Mouse (Mus musculus): ENCODE data around the gene Shld1. TPM values are rescaled to one million over a fixed set of nuclear protein-coding genes. Genes with fewer than 3 reads are reported as not detected.

Gene Shld1
- polyA plus RNA-seq, 1 experiment from 2014 or later = 9.5 TPM

DNA sequence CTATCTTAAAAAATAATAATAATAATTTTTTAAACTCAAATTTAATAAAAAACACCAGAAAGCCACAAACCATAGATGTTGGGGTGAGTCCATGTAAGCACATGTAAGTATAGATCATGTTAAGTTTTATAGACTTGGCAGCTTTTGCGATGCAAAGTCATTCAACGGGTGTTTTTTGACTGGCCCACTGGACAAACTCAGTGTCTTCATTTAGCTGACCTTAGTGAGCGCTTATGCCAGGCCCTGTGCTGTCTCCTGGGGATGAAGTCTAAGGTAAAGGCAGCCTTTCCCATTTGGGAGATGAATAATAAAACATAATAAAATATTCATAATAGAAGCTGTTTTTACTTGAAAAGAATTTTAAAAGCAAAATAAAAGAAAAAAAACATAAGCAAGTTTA is 28.2 kb downstream of the Shld1 start:
- no peak overlapping the region for H3K27ac ChIP-seq
- 81% methylated on average over 3 of the region's 3 CpGs for WGBS (ENCODE audit: insufficient replicate concordance)
- no peak overlapping the region for H3K4me3 ChIP-seq
- H3K4me2 ChIP-seq = no peak overlapping the region
- 0 out of 2 replicates have a peak, but pooled peaks cover 4% of the 10 kb centered on the region for H3K4me1 ChIP-seq
- no peaks in the 10 kb centered on the region; the same call in 1 of the 2 replicates for H3K27me3 ChIP-seq (replicated peaks)
- no peaks in the 10 kb centered on the region for H3K9me3 ChIP-seq (replicated peaks)
- H3K9ac ChIP-seq = no peak overlapping the region
- no peak for ATAC-seq
- no peaks in the 10 kb centered on the region for H3K36me3 ChIP-seq

DNA sequence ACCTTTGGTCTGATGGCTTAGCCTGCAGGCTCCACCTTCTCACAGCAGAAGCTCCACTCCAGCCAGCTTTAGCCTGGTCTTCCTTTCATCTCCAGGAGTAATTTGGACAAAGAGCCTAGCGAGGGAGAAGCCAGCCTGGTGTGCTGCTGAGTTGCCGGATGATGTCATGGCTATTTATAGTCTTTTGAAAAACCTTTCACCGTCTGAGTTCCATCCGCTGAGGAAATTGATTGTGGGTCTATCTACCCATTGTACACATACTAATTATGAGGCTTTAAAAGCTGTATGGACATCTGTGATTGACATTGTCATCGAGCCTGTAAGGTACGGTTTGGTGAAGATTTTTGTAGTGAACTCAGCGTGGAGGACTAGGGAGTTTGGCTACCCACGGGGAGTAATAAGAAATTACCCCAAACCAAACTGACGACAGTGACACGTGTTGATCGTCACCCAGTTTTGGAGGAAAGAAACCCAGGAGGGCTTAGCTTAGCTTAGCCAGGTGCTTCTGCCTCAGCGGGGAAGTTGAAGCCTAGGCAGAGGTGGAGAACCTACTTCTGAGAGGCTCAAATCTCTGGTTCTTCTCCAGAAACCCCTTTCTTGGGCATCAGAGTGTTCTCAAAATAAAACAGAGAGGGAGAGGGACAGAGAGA is 28.8 kb downstream of the Shld1 start:
- H3K4me3 ChIP-seq = no peak overlapping the region
- no peaks in the 10 kb centered on the region for H3K36me3 ChIP-seq
- WGBS (ENCODE audit: insufficient replicate concordance) = 62% methylated on average over 12 of the region's 12 CpGs
- H3K27me3 ChIP-seq (replicated peaks) = no peaks in the 10 kb centered on the region; the same call in 1 of the 2 replicates
- H3K4me1 ChIP-seq = 0 out of 2 replicates have a peak, but pooled peaks cover 4% of the 10 kb centered on the region
- no peak overlapping the region for H3K4me2 ChIP-seq
- no peak overlapping the region for H3K27ac ChIP-seq
- H3K9me3 ChIP-seq (replicated peaks) = no peaks in the 10 kb centered on the region
- ATAC-seq = no peak
- H3K9ac ChIP-seq = no peak overlapping the region

DNA sequence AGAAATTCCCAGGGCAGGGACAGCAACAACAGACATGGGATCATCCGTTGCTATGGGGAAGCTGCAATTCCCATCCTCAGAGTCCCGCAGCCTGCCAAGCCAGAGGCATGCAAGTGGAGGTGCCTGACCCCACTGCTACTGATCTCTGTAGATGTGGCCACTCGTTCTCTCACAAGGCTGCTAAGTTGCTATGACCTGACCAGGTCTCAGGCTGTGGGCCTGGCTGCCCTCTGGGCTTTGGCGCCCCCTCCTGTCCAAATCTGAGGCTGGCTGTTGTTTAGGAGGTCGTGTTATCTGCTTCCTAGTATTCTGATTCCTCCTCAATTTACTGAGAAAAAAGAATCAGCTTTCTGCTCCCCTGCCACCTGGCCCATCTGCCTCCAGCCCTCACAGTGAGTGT is 29.4 kb downstream of the Shld1 start:
- WGBS (ENCODE audit: insufficient replicate concordance) = 27% methylated on average over 5 of the region's 5 CpGs
- H3K27me3 ChIP-seq (replicated peaks) = no peaks in the 10 kb centered on the region
- H3K4me1 ChIP-seq = 0 out of 2 replicates have a peak, but pooled peaks cover 6% of the 10 kb centered on the region
- no peak overlapping the region for H3K4me3 ChIP-seq
- H3K36me3 ChIP-seq = no peaks in the 10 kb centered on the region
- H3K9me3 ChIP-seq (replicated peaks) = no peaks in the 10 kb centered on the region
- H3K27ac ChIP-seq = no peak overlapping the region
- ATAC-seq = peak; percentile 68
- no peak overlapping the region for H3K9ac ChIP-seq
- H3K4me2 ChIP-seq = no peak overlapping the region

DNA sequence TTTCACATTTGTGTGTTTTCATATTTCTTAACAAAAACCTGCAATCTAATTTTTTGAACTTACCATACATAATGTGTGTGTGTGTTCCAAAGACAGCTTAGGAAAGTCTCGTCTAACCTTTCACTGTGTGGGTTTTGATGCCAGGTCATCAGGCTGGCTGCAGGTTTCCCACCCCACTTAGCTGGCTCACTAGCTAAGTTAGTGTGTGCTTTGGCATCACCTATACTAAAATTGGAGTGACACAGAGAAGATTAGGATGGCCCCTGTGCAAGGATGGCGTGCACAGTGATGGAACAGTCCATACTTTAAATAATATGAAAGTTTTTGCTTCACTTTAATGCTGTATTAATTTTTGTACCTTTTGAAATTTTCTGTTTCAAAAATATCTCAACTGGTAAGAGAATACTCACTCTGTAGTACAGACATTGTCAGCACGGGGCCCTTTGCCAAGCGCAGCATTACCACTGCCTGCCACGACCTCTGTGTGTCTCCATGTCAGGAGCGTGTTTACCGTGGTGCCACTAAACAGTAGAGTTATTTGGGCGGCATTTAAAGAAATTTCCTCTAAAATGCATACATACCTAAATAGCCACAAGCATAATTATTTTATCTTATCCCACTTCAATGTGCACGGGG is 30.3 kb downstream of the Shld1 start:
- Histone ChIP-seq H3K9me3 (replicated peaks) (no peaks in the 10 kb centered on the region), H3K27ac (no peak overlapping the region), H3K4me3 (no peak overlapping the region), H3K4me1 (peaks cover 12% of the 10 kb centered on the region; the same call in 1 of the 2 replicates), H3K4me2 (no peak overlapping the region), H3K27me3 (replicated peaks) (no peaks in the 10 kb centered on the region), H3K36me3 (no peaks in the 10 kb centered on the region), H3K9ac (no peak overlapping the region)
- WGBS (ENCODE audit: insufficient replicate concordance) = 81% methylated on average over 9 of the region's 9 CpGs
- ATAC-seq = no peak

DNA sequence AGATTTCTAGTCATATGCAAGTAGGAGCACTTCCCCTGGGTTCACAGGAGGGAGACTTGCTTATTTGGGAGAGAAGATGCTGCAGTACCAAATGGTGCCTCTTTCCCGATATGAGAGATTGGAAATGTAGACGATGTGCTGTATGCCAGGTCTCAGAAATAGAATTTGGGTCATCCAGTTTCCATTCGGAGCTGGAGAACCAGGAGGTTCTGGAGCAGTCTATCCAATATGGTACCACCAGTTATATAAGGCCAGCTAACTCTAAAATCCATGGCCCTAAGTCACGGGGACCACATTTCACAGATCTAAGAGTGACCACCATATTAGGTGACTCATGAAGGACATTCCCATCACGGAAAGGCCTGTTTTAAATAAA is 30.8 kb downstream of the Shld1 start:
- 72% methylated on average over 5 of the region's 5 CpGs for WGBS (ENCODE audit: insufficient replicate concordance)
- Histone ChIP-seq H3K4me3 (no peak overlapping the region), H3K4me1 (peaks cover 12% of the 10 kb centered on the region; the same call in 1 of the 2 replicates), H3K36me3 (no peaks in the 10 kb centered on the region), H3K9me3 (replicated peaks) (no peaks in the 10 kb centered on the region), H3K27me3 (replicated peaks) (no peaks in the 10 kb centered on the region), H3K9ac (no peak overlapping the region), H3K4me2 (no peak overlapping the region), H3K27ac (no peak overlapping the region)
- no peak for ATAC-seq

GRCm38 (mm10) chr2:132720921-132721566 is 34.3 kb downstream of the Shld1 start:
- Histone ChIP-seq H3K4me3 (no peak overlapping the region), H3K9me3 (replicated peaks) (no peaks in the 10 kb centered on the region), H3K4me1 (peaks cover 7% of the 10 kb centered on the region; the same call in 1 of the 2 replicates), H3K27me3 (replicated peaks) (no peaks in the 10 kb centered on the region), H3K9ac (no peak overlapping the region), H3K36me3 (no peaks in the 10 kb centered on the region), H3K27ac (no peak overlapping the region), H3K4me2 (no peak overlapping the region)
- ATAC-seq = no peak
- 66% methylated on average over 9 of the region's 9 CpGs for WGBS (ENCODE audit: insufficient replicate concordance)

- Histone ChIP-seq H3K36me3 (no peaks in the 10 kb centered on the region), H3K4me1 (peaks cover 7% of the 10 kb centered on the region; the same call in 1 of the 2 replicates), H3K27ac (no peak overlapping the region), H3K9me3 (replicated peaks) (no peaks in the 10 kb centered on the region), H3K4me3 (no peak overlapping the region), H3K9ac (no peak overlapping the region), H3K27me3 (replicated peaks) (no peaks in the 10 kb centered on the region), H3K4me2 (no peak overlapping the region)
- whole genome bisulfite sequencing (ENCODE audit: insufficient replicate concordance) = 88% methylated on average over 2 of the region's 2 CpGs
- ATAC-seq = no peak
Observed at GRCm38 (mm10) chr2:132721844-132722243, 35.1 kb downstream of the Shld1 start.

DNA sequence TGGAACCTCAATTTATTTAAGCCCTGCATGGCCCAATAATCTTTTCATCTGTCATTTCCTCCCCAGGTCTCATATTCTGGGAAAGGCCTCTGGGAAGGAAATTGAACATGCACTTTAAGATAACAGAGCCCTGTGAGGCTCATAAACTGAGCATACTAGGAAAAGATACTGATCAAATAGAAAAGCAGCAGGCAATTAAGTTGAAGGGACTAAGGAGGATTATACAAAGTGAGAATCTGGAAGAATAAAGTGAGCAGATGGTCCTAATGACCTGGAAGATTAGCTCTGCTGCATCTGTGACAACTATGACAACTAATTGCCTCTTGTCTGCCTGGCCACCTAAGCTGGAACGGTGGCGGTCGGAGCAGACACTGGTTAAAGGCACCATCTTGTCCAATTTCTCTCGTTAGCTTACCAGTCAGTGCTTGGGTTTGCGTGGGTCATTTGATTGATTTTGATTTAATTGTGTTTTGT is 37.3 kb downstream of the Shld1 start:
- ATAC-seq = no peak
- Histone ChIP-seq H3K4me3 (no peak overlapping the region), H3K27me3 (replicated peaks) (no peaks in the 10 kb centered on the region), H3K9ac (no peak overlapping the region), H3K4me1 (peaks cover 7% of the 10 kb centered on the region; the same call in 1 of the 2 replicates), H3K36me3 (no peaks in the 10 kb centered on the region), H3K27ac (no peak overlapping the region), H3K4me2 (no peak overlapping the region), H3K9me3 (replicated peaks) (no peaks in the 10 kb centered on the region)
- WGBS (ENCODE audit: insufficient replicate concordance) = 77% methylated on average over 5 of the region's 5 CpGs

DNA sequence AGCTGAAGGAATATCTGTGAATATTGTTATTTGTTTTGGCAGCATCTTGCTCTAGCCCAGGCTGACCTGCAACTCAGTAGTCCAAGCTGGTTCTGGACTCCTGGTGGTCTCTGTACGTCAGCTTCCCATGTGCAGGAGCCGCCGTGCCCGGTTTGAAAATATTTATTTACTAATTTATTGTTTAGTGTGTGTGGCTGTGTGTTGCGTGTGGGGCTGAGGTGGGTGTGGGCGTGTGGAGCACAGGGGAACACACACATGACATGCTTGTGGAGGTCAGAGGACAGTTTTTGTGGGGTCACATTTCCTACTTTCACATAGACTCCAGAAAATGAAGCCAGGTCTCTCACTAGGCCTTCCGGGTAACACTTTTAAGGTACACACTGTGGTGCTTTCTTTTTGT is 37.8 kb downstream of the Shld1 start:
- no peak overlapping the region for H3K4me2 ChIP-seq
- no peaks in the 10 kb centered on the region for H3K9me3 ChIP-seq (replicated peaks)
- ATAC-seq = no peak
- H3K4me3 ChIP-seq = no peak overlapping the region
- H3K4me1 ChIP-seq = peaks cover 7% of the 10 kb centered on the region; the same call in 1 of the 2 replicates
- no peak overlapping the region for H3K27ac ChIP-seq
- no peaks in the 10 kb centered on the region for H3K27me3 ChIP-seq (replicated peaks)
- WGBS (ENCODE audit: insufficient replicate concordance) = 80% methylated on average over 7 of the region's 7 CpGs
- no peak overlapping the region for H3K9ac ChIP-seq
- no peaks in the 10 kb centered on the region for H3K36me3 ChIP-seq

DNA sequence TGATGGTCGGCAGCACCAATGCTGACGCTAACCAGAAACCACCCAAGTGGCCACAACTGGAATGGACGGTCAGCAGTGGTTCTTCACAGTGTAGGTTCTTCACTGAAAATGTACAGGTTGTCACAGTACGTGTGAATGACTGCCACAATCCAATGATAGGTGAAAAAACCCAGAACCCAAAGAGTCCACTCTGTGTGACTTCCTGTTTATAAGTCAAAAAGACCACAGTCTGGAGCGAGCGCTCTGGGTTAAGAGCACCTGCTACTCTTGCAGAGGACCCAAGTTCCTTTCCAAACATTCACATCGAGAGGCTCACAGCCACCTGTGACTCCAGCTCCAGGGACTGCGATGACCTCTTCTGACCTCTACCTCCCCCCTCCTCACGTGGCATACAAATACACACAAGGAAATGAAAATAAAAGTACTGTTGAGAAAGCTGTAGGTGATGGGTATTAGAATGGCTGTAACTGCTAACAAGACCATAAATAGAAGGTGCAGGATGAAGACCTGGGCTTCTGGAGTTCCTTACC is 38.7 kb downstream of the Shld1 start:
- ATAC-seq = no peak

GRCm38 (mm10) chr2:132726156-132726555 is 39.4 kb downstream of the Shld1 start:
- Histone ChIP-seq H3K36me3 (no peaks in the 10 kb centered on the region), H3K9ac (no peak overlapping the region), H3K27ac (no peak overlapping the region), H3K4me3 (no peak overlapping the region), H3K4me2 (no peak overlapping the region), H3K4me1 (peaks cover 5% of the 10 kb centered on the region; the same call in 1 of the 2 replicates), H3K9me3 (replicated peaks) (no peaks in the 10 kb centered on the region), H3K27me3 (replicated peaks) (no peaks in the 10 kb centered on the region)
- WGBS (ENCODE audit: insufficient replicate concordance) = 79% methylated on average over 2 of the region's 2 CpGs
- ATAC-seq = no peak

More for the DNA sequence above, 38.7 kb downstream of the Shld1 start:
- Histone ChIP-seq H3K4me3 (no peak overlapping the region), H3K27ac (no peak overlapping the region), H3K9ac (no peak overlapping the region), H3K27me3 (replicated peaks) (no peaks in the 10 kb centered on the region), H3K9me3 (replicated peaks) (no peaks in the 10 kb centered on the region), H3K36me3 (no peaks in the 10 kb centered on the region), H3K4me1 (peaks cover 7% of the 10 kb centered on the region; the same call in 1 of the 2 replicates), H3K4me2 (no peak overlapping the region)
- WGBS (ENCODE audit: insufficient replicate concordance) = 71% methylated on average over 9 of the region's 9 CpGs

DNA sequence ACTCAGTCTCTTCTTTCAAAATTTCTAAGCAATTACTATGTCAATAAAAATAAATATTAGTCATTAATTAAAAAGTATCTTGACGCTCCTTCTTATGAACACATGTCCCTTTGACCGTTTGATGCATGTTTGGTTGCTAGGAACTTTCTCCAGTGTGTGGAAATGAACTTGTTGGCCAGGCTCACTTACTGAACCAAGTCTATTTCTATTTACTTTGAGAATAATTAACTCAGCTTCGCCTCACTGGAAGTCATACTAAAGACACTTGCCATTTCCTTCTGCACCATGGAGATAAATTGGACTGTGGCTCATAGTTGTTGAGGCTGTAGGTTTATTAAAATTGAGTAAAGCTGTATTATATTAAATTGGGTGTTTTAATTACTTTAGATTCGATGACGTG is 46.2 kb downstream of the Shld1 start:
- Histone ChIP-seq H3K9me3 (replicated peaks) (no peaks in the 10 kb centered on the region), H3K27me3 (replicated peaks) (no peaks in the 10 kb centered on the region), H3K36me3 (no peaks in the 10 kb centered on the region), H3K4me1 (no peaks in the 10 kb centered on the region), H3K9ac (no peak overlapping the region), H3K4me3 (no peak overlapping the region), H3K27ac (no peak overlapping the region), H3K4me2 (no peak overlapping the region)
- ATAC-seq = no peak
- WGBS (ENCODE audit: insufficient replicate concordance) = 75% methylated on average over 5 of the region's 5 CpGs
